Mouse (Mus musculus) adrenal gland, postnatal 25 days (tissue): ENCODE data around the gene Cog1. TPM values are rescaled to one million over a fixed set of nuclear protein-coding genes. Genes with fewer than 3 reads are reported as not detected.

Experiments used
- DNase-seq: peaks from one replicate; pipeline ENCODE4 v3.0.0; 2021; ENCODE audit warnings: mixed read lengths
- total RNA-seq: library from RNA; stranded (reverse); gene quantifications from 2 replicates; pipeline ENCODE4 v1.2.3, GENCODE M21; 2021

Cog1 gene
- total RNA-seq, 1 experiment from 2014 or later = 47.7 TPM

DNA sequence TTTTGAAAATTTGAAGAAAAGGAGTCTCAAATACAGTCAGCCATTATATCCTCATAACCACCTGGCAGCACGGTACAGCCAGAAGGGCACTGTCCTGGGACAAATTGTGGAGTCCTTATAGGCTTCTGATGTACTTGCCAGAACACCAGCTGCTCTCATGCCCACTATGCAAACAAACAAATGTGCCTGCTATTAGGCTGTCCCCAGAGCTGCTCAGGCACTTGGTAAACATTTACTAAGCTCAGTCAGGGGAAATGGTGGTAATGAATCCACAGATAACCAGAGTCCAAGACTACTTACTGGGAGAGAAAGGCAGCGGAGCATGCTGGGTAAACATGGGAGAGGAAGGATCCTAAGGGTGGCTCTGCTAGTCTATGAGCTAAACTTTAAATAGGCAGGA lies 18.2 kb downstream of the Cog1 start:
- no peak for DNase-seq

DNA sequence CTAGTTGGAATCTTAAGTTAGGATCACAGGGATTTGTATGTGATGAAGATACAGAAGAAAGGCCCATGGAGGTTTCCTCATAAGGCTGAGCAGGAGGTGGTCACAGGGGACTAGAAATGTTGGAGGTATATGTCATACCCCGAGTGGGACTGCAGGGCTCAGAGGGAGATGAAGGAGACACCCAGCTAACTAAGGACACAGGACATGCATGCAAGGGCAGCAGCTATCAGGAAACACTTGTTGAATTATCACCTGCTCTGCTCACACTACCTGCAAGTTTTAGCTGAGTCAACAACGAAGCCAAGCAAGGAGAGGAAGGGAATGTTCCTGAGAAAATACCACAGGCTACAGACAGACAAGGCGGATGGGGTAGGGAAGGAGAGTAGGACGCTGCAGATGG lies 18.7 kb downstream of the Cog1 start:
- no peak for DNase-seq

DNA sequence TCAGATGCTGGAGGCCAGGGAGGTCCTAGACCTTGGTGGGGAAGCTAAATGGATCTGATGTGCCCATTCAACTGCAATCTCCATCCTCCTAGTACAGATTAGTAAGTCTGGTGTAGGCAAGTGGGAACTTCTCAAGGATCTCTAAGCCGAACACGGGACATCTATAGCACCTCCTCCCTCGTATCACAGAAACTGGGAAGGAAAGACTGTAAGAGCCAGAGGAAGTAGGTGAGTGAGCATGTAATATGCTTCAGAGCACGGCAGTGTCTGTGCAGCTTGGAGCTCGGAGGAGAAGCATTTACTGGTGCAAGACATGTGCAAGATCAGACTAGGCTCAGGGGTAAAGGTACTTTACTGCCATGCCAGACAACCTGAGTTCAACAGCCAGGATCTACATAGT lies 19.9 kb downstream of the Cog1 start:
- no peak for DNase-seq

DNA sequence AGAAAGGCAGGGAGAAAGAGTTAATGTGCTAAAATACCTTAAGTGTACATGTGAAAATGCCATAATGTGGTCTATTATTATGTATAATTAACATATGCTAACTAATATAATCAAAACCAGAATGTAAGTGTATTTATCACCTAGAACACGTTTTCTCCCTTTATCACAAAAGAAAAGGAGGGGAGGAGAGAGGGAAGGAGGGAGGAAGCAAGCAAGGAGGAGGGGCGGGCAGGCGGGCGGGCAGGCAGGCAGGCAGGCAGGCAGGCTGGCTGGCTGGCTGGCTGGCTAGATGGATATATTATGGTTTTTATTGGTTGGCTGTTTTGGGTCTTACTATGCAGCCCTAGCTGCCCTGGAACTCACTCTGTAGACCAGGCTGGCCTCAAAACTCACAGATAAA lies 20.7 kb downstream of the Cog1 start:
- DNase-seq = no peak

DNA sequence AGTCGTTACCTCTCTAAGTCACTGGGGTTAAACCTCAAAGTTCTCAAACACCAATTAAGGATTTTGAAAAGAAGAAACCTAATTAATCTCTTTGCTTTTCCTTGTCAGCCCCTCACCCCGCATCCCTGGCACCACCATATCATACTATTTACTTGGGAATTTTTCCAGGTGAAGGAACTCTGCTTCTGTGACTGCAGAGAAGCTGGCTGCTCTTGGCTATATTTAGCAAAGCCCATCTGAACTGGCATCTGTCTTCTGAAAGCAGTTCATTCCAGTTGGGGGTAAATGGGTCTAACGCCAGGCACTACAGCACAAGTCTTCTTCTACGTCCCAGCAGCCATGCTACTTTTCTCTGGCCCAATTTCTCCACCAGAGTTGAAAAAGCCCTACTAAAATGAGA lies 24.6 kb downstream of the Cog1 start:
- no peak for DNase-seq

DNA sequence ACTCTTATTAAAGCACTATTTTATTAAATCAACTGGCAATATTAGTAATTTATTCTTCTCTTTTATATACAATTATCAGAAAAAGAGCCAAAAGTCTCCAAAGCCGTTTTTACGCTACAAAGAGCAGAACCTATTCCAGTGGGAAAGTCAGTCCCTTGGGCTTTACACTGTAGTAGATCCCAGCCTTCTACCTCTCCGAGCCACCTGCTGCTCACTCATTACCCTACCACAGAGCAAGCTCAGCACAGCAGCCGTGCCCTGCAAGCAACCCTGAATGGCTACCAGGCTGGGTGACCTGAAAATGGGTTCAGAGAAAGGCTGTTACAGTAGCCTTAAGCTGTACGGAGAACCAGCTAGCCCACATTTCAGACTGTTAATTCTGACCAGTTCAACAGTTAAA lies 25.6 kb downstream of the Cog1 start:
- DNase-seq = no peak

DNA sequence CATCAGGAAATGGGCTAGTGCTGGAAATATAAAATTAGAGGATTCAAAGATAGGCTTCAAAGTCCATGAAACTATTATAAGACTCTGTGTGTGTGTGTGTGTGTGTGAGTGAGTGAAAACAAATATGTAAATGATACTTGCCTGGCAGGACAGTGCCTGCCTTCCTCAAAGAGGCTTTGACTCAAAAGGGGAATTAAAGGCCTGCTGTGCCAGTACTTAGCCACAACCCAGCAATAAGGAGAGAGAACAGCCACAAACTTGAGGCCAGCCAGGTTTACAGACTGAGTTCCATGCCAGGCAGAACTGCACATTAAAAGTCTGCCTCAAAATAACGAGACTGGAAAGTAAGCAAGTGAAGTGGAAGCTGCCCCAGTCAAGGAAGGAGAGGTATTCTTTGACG lies 27.9 kb downstream of the Cog1 start:
- DNase-seq = no peak

DNA sequence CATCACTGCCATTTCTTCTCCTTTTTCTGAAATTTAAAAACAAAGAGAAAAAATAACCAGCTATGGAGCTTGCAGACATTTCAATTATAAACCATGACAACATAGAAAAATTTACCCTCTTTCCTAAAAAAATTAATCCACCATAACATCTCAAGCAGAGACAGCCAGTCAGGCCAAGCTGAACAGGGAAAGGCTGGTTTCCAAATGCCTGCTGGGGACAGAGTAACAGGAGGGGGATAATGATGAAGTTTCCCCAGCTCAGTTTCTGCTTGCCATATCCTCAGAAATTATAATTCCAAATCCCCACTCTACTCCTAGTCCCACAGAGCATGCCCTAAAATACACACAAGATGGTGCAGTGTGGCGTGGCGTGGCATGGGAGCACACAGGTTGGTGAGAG lies 28.4 kb downstream of the Cog1 start:
- DNase-seq = no peak

DNA sequence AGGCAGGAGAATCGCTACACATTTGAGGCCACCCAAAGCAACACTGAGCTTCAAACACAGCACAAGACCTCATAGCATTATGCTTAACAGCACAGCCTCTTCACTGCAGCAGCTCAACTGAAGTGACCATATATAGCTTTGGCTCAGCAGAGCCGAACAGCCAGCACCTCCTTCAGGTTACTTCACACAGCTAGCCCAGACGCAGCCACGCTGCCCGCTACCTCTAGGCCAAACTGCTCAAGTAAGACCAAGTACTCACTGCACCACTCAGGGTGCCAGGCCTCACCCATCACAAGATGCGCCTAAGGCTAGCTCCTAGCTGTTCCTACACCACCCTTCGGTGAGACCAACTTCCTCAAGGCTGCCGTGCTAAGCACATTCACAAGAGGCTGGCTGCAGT lies 29.4 kb downstream of the Cog1 start:
- DNase-seq = no peak

DNA sequence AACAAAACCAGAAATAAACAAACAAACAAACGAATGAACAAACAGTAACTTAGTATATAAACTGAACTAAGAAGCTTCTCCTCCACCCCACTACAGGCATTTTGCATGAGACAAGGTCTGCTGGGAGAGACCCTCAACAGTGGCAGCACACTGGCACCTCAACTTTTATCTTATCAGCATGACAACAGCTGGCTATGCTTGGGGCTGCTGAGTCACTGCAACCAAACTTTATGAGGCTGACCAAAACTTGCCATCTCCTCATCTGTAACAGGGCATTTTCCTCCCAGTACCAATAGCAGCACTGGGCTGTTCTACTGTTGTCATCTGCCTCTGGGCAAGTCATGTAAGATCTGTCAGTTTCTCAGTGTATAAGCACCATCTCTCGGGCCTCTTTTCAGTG lies 32.0 kb downstream of the Cog1 start:
- no peak for DNase-seq

DNA sequence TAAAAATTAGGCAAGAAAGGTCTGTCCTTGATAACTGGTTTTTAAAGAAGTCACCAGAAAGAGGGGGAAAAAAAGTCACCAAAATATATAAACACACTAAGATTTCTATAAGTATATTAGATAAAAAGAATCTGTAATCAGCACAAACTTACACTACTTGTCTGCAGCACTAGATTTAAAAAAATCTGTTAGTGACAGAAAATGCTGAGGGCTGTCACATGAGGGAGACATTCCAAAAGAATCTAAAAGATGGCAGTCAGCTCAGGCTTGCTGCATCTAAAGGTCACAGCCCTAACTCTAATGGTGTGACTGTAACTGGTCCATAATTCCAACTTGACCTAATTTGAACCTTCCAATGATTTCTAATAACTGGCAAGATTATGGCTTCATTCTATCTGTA lies 33.0 kb downstream of the Cog1 start:
- DNase-seq = no peak

DNA sequence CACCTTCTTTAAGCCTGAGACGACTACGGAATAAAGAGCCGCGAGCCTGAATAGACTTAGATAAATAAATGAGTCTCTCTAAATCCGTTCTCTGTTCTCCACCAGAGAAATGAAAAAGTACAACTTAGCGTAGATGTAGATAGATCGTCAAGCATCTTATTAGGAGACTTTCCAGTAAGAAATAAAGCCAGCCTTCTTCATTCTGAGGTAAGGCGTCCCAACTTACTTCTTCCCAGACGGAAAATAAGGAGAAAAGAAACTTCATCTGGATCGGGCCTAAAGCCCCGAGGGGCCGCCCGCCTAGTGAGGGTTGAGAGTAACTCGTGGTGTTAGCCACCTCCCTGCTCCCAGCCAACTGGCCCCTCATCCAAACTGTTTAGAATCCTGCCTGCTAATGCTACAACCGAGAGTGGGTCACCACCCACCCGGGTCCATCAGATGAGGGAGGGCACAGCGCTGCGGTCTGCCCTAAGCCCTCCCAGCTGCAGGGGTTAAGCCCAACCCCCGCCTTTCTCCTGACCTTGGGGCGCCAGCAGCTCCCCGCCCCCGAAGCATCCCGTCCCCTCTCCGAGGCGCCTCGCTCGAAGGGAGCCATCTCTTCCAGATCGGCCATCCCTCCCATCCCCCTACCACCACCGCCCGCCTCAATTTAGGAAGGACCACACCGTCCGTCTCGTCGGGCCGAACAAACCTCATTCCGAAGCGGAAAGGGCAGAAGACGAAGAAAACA lies 34.1 kb downstream of the Cog1 start:
- peak; percentile 75 for DNase-seq

DNA sequence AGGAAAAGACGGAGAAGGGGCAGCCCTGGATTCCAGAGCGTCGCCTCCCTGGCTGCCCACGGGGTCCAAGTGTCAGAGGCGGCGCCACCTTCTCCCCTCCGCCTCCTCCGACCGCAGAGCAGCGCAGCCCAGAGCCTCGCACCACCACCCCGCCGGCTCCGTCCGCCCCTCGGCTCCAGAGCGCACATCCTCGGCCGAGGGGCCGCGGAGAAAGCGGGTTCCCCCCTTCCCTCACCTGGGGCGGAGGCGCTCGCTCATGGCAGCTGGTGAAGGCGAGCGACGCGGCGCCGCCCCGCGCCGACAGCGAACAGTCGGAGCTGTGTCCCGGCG lies 34.6 kb downstream of the Cog1 start:
- no peak for DNase-seq

DNA sequence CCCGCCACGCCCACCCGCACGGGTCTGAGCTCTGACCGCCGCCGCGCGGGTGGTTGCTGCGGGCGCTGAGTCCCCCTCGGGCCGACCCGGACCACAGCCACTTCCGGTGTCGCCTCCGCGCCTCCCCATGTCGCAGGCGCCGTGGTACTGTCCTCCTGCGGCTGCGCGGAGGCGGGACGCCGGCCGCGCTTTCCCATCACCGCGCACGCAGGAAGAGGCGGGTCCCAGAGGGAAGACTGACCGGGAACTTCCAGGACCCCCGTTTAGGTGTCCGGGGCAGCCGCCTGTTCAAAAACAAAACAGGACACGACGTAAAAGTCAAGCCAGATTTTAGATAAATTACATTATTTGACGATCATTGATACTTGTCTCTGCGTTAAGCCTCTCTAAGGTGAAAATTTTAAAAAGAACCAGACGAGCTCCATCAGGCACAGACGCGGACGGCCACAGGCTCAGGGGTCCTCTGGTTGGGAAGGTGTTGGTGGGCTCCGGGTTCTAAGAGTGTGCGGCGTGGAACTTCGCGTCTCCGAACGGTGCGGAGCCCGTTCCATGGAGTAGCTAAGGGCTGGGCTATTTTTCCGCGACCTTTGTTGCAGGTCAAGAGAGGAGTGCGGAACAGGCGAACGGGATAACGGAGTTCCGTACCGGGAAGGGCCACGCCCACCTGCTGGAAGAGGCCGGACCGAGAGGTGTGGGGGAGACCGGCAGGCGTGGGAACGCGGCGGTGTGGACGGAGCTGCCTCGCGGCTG lies 35.2 kb downstream of the Cog1 start, which contains the start of the genes Fam104a and D11Wsu47e:
Gene Fam104a, minus strand, starts transcription at position 199 of the 750 bp plus-strand sequence.
Gene D11Wsu47e, plus strand, starts transcription at position 456 of the 750 bp plus-strand sequence.
- DNase-seq = peak; percentile 94

DNA sequence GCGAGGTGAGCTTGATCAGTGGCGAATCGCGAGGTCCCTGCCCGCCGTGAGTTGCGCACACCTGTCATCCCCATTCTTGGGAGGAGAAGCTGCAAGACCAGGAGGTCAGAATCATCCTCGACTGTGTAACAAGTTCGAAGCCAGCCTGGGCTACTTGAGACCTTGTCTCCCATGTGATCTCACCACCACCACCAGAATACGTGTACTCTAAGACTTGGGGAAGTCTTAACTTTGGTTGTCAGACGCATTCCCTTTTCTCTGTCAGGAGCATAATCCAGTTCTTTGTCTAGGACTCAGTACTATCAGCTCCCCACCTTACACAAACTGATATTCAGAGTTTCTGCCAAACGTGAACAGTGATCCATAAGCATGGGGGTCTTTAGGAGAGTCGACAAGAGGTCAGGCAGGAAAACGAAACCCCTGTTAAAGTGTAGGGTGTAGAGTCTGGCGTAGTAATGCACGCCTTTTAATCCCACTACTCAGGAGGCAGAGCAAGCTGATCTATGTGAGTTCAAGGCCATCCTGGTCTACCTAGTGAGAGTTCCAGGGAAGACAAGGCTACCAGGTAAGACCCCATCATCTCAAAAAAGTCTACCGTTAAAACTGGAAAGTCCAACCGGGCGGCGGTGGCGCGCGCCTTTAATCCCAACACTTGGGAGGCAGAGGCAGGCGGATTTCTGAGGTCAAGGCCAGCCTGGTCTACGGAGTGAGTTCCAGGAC lies 35.9 kb downstream of the Cog1 start:
- DNase-seq = no peak

DNA sequence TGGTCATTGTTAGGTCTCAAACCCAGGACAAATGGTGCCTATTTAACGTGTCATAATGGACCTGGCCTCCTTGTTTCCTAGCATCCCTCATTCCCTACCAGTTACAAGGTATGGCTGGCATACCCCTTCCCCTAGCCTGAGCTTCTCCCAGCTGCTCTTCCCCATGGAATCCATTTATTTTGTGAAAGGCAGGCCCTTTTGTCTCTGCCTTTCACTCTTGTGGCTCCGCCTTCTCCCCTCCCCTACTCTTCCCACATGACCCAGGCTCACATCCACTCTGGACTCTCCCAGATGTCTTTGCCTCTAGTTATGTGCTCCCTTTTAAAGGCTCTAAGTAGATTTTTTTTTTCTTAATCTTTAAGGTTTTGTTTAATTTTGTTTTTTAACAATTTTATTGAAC lies 38.1 kb downstream of the Cog1 start:
- no peak for DNase-seq

DNA sequence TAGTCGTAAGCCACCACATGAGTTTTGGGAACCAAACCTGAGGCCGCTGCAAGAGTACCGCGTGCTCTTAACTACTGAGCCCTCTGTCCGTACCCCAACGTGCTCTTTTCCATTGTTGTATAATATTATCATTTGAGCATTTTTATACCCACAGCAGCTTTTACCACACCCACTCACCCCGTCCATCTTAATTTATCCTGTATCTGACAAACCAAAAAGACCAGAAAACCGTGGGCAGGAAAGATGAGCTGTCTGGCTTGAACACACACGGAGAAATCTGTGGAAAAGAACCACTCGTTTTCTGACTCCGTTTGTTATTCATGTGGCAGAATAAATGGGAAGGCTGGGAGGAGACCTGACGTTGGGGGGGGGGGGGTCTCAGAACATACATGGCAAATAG lies 41.5 kb downstream of the Cog1 start:
- no peak for DNase-seq

DNA sequence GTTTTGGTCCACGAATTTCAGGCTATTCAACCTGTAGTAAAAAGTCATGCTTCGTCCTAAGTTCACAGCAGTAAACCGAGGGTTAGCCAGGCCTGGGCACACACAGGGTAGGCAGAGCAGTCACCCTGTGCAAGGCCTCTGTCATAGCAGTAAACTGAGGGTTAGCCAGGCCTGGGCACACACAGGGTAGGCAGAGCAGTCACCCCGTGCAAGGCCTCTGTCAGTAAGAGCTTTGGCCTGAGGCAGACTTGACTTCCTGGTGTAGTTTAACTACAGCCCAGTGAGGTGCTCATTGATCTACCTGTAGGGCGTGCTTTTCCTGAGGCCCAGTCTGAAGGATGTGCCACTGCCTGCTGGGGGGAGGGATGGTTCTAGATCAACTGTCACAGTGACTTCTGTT lies 42.3 kb downstream of the Cog1 start:
- no peak for DNase-seq

DNA sequence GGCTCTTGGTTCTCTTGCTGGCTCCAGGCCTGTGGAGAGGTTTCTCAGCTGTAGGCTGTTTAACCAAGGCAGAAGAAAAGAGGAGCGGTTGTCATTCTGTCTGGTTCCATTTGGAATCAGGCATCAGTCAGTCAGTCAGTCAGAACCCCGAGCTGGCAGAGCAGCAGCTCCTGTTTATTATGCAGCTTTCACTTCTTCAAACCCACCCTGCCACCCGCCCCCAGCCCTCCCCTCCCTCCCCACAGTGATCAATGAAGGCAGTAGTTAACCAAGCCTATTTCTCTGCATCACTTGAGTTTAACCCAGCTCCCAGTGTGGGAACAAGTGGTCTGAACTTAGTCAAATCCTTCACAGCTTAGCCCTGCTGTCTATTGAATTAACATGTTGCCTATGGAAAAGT lies 42.9 kb downstream of the Cog1 start:
- DNase-seq = no peak

DNA sequence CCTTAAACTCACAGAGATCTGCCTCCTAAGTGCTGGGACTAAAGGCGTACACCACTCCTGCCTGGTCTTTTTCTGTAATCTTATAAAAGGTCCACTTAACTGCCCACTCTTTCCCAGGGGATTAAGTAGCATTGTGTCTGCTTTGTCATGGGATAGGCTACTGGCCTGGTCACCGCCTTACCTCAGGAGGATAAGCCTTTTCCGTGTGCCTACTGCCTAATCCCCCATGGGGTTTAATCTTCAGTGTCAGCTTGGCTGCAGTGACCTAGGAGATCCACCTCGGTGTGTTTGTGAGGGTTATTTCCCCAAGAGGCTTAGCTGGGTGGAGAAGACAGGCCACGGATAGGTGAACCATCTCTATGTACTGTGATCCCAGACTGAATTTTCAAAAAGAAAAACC lies 48.6 kb downstream of the Cog1 start:
- DNase-seq = no peak

DNA sequence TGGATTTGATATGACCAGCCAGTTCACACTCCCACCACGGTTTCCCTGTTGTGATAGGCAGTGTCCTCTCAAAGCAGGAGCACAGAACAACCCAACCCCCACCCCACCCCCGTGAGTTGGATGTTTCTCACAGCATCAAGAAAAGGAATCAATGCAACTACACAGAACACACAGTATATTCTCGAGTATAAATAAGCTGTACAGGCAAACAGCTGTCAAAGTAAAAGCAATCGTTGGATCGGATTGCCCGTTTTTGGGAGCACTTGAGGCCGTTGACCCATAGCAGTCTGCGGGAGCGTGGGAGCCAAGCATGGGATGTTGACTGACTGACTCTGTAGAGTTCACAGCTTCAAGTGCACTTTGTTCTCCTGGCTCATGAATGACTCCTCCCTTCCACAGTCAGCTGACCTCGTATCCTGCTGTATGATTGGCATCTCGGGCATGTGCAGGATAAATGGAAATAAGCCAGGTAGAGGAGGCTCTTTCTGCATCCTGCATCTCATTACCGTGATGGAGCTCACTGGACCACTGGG lies 49.1 kb downstream of the Cog1 start:
- no peak for DNase-seq

DNA sequence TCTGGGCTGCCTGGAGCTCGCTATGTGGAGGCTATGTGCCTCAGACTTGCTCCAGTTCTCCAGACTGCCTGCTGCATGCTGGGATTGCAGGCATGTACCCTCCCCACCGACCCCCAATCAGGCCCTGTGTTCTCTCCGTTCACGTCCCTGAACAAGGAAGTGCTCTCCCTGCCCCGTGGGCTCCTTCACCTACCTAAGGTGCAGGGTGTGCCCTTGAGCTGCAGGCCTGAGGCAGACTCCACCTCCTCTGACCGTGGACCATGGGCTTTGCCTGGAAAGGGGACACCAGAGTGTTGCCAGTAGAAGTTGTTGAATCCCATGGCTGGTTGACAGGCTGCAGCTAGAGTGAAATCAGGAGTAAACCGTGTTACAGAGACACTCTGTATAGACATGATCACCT lies 50.7 kb downstream of the Cog1 start:
- no peak for DNase-seq

DNA sequence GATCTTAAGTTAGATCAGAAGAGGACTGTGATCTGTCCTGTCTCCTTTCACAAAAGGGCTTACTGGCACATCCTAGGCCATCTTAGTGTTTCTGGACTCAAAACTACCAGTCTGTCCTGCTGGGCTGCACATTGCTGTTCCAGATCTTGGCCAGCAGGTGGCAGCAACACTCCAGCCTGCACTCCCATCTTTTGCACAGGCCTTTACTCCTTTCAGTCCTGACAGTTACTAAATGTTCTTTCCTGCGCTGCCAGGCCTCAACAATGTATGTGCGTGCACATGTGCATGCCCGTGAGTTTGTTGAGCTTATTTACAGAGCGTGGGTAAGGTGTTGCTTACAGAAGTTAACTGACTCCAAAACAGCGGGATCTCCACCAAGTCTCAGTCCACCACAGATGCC lies 54.8 kb downstream of the Cog1 start:
- peak; percentile 76 for DNase-seq
